Mouse (Mus musculus) thymus, postnatal 0 days (tissue): ENCODE results near the gene Irak2. TPM values are rescaled to one million over a fixed set of nuclear protein-coding genes. Genes with fewer than 3 reads are reported as not detected.
"Not testable (repeated sequence)": the region's sequence is repeated elsewhere in the genome, so short reads cannot be mapped to it uniquely, and the experiment has no call there.

ENCODE experiments used
- DNase-seq: peaks from one replicate; pipeline ENCODE4 v3.0.0-alpha.2; 2015; ENCODE audit warnings: low spot score
- polyA plus RNA-seq: library from polyadenylated mRNA; unstranded; fragments of >200 nt; fragmentation: Nextera tagmentation; extraction: Ambion mirVana; gene quantifications from 2 replicates; pipeline ENCODE4 v1.2.1, GENCODE M21; 2015

Irak2 gene
- polyA plus RNA-seq, 1 experiment from 2014 or later: 2.7 TPM

DNA sequence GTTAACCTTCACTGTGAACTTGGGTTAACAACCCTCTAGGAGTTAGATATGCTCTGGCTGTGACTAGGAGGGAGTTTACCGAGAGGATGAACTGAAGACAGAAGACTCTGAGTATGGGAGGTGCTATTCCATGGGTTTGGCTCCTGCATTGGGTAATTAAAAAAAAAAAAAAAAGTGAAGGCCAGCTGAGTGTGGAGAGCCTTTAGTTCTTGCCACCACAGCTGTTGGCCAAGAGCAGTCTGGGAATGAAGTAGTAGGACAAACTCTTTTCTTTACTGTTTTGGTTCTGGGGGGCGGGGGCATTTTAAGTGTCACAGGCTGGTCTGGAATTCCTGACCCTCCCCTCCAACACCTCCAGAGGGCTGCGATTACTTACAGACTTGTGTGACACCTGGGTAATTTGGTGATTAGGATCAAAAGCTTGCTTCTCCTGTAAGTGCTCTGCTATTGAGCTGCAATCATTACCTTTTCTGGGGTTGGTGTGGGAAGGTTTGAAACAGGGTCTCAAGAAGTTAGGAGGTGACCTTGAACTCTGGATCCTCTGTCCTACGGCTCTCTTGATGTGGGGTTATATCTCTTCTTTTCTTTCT lies 57.6 kb downstream of the Irak2 start:
- no peak for DNase-seq

DNA sequence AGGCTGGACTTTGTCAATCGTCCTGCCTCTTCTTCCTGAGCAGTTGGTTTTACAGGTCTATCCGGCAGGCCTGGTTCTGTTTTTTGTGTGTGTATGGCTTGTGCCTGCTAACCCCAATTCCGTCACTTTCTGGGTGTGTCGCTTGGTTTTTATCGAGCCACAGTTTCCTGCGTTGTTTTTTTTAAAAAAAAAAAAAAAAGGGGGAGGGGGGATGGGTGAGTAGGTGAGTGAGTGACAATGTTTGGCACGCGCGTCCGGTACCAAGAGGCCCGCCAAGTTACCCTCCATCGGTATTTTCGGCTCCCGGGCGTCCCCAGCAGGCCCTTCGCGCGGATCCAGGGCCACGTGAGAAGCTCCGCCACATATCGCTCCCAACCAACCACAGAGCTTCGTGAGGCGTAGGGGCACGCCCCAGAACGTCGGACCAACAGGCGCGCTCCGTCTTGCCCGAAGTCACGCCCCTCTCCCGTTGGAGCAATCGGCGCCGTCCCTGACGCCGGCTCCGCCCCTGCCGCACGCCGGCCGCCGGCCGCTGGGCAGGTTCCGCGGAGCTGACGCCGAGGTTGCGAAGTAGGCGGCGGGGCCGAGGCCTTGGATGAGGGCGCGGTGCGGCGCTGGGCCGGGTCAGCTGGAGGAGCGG lies 58.4 kb downstream of the Irak2 start, which contains the start of gene Tatdn2:
TSS of gene Tatdn2 (plus strand) at position 469 of the 640 bp plus-strand sequence.
- peak; percentile 98 for DNase-seq

DNA sequence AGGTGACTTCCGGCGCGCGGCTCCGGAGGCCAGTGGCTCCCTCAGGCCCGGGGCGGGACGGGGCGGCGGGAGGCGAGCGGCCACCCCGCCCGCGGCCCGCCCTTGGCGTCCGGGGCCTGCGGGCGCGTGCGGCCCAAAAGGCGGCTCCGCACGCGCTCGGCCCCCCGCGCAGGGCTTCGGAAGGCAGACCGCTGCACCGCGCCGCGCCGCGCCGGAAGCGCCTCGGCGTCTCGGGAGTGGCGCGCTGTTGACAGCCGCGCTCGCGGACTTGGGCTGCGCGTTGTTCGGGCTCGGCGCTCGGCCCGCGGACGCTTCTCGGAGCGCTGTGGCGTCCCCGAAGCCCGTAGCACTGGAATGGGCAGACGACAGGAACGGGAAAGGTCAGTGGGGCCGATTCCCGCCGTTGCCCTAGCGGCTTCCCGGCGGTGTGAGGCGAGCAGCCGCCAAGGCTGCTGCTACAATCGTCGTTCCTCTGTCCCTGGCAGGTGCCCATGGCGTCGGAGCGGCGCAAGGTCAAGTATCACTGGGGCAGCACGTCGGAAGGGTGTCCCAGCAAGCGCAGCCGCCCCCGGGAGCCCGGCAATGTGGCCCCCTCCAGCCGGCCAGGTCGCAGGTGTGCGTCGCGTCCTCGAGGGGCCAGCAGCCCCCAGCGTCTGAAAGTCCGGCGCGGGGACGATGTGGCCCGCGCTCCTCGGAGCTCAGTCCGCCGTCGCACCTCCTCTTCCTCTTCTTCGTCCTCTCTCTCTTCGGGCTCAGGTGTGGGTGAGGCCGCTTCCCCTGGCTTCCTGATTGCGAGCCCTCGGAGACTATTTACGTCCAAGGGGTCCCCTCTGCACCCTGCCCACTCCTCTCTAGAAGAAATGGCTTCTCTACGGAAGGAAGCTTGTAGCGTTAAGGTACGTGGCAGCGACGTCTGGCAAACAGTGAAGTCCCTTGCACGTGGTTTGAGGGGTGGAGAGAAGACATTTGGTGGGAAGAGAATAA lies 59.2 kb downstream of the Irak2 start:
- DNase-seq: peak; percentile 31

DNA sequence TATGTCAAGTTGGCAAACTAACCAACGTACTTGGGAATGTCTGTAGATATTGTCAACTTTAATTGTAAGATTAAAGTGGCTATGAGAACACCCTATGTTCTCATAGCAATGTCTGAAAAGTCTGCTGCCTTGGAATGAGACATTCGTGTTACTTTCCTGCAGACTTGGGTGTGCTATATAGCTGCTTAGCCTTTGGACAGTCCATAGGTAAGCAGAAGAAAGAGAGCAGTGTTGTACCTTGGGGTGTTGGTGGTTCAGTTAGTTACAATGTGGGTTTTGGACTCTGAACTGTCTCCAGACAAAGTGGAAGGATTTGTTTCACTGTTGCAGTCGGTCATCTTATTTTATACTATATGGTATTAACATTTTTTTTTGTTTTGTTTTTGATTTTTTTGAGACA lies 74.5 kb downstream of the Irak2 start:
- DNase-seq: no peak

DNA sequence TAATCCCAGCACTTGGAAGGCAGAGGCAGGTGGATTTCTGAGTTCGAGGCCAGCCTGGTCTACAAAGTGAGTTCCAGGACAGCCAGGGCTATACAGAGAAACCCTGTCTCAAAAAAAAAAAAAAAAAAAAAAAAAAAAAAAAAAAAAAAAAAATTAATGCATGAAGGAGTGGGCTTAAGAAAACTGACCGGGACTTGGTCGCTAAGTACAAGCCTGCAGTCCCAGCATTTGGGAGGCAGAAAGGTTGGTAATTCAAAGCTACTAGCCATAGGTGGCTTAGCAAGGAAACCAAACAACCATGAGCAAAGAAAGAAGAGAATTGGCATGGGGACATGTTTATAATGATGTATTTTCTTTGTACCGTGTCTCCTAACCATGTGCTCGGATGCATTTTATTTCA lies 75.1 kb downstream of the Irak2 start:
- not testable (repeated sequence) for DNase-seq

DNA sequence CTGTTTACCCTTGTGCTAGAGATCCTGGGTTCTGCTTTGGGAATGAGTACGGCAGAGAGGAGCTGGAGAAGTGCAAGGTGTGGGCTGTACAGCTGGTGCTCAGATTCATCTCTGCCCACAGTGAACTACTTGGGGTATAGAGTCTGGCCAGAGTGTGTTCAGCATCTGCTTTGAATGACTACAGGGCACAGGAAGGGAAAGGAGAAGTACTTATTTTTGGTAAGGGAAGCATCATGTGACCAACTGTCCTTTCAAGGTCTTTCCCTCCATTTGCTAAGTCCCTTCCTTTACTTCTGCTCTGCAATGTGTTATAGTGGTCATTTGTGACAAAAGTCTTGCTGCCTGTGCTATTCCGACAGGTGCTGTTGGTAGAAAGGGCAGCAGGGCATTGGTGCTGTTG lies 76.0 kb downstream of the Irak2 start:
- DNase-seq: no peak

DNA sequence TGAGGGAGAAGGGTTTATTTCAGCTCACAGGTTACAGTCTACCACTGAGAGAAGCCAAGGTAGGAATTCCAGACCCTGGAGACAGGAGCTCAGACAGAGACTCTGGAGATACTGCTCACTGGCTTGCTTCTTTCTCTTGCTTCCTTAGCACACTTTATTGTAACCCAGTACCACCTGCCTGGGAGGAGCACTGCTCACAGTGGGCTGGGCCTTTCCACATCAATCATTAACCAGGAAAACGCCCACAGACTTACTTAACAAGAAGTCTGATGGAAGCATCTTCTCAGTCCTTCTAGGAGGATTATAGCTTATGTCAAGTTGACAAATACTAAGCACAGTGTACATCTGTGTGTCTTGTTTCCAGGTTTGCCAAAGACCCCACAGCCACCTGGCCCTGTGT lies 76.5 kb downstream of the Irak2 start:
- DNase-seq: no peak

DNA sequence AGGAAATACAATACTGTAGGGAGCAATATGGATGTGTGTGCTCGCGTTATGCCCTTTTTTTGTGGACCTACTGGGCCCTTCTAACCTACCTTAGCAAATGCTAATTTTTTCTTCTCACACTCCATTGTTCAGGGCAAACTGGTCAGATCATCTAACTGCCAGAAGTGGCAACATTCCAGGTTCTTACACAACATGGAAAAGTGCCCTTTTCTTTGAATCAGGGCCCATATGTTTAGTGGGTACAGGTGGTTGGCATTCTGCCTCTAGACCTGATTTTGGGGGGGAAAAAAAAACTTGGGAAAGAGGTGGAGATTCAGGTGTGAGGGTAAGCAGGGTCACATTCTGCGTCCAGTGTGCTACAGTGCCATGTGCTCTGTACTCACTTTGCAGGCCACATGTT lies 79.3 kb downstream of the Irak2 start:
- no peak for DNase-seq

DNA sequence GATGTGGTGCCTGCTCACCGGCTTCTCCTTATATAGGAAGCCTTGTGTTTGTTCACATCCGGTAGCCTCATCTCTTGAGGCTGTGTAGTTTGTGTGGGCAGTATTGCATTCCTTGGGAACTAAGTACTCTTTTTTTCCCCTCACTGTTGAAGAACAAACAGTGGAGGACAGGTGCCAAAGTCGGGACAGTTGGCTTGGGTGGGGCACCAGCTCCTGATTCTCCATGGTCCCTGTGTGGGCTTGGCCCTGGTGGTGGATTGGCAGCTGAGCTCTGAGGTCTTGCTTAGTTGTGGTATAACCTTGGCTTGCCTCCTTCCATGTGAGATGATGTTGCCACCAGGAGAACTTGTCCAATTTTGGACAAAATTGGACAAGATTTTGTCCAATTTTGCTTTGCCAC lies 81.6 kb downstream of the Irak2 start, which contains the start of gene Ghrl:
TSS of gene Ghrl (minus strand) at position 3 of the 400 bp plus-strand sequence.
- no peak for DNase-seq

DNA sequence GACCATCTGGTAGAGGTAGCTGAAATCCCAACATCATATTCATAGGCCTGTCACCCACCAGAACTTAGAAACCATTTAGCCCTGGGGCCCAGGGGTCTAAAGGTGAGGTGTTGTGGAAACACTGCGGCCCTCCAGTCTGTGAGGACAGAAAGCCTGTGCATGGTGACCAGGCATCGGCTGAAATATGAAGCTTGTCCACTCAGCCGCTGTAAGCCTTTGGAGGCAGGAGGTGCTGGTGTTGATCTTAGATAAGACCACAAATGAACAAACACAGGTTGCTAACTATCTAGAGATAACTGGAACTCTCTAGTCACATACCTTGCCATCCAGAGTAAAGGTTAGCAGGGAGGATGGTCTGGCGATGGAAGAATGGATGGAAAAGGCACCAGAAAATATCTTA lies 82.8 kb downstream of the Irak2 start:
- DNase-seq: no peak

DNA sequence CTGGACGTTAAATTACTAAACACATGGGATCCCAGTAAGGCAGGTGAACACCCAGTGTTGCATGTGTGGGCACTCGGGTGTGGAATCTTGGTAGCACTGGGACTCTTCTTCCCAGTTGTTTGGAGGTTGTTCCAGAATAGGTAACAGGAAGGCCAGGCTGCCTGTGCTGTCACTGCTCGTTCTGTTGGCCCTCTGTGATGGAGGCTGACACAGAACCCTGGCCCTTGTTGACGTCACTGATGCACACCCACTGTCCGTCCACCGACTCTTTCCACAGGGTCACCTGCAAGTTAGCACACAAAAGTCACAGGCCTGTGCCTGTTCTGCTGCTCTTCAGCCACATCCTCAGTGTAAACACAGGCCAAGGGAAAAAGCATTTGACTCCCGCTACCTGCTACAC lies 89.9 kb downstream of the Irak2 start:
- DNase-seq: no peak

DNA sequence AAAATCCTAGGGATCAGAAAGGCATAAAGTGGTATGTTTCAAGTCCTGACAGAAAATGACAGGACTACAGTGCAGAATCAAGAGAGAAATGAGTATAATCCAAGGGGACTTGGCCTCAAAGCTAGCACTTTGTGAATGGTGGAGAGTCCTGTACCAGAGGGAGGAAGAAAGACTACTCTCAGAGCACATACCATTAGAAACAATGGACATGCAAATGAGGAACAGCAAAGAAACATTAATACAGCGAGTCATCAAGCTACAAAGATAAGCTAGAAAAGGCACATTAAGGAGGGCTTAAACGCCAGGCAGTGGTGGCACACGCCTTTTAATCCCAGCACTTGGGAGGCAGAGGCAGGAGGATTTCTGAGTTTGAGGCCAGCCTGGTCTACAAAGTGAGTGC lies 93.0 kb downstream of the Irak2 start:
- no peak for DNase-seq

DNA sequence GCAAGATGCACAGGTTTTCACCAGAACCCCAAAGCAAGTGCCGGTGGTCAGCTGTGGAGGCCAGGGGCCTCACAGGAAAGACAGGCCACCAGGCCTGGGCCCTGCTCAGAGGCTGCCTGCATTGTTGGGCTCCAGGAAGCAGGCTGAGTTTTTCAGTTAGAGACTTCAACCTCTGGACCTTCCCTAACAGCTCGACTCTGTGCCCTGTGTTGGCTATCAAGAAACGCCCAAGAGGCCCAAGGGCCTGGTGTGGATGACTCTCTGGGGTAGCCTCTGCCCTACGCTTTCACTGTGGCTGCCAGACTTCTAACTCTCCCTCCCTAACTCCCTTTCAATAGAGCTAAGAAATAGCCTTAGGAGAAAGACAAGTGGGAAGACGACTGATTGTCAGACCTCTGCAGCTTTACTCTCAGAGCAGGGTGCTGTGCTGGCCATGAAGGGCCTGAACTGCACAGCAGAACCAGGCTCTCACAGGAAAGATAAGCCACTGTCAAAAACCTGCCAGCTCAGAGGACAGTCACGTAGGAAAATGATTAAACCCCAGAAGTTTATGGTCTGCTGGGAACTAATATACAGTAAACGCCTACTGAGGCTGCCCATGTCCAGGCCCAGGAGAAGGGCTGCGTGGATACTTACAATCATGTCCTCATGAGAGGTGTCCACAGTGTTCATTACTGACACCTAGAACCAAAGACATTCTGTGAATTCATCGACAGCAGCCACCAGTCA lies 99.2 kb downstream of the Irak2 start:
- no peak for DNase-seq

DNA sequence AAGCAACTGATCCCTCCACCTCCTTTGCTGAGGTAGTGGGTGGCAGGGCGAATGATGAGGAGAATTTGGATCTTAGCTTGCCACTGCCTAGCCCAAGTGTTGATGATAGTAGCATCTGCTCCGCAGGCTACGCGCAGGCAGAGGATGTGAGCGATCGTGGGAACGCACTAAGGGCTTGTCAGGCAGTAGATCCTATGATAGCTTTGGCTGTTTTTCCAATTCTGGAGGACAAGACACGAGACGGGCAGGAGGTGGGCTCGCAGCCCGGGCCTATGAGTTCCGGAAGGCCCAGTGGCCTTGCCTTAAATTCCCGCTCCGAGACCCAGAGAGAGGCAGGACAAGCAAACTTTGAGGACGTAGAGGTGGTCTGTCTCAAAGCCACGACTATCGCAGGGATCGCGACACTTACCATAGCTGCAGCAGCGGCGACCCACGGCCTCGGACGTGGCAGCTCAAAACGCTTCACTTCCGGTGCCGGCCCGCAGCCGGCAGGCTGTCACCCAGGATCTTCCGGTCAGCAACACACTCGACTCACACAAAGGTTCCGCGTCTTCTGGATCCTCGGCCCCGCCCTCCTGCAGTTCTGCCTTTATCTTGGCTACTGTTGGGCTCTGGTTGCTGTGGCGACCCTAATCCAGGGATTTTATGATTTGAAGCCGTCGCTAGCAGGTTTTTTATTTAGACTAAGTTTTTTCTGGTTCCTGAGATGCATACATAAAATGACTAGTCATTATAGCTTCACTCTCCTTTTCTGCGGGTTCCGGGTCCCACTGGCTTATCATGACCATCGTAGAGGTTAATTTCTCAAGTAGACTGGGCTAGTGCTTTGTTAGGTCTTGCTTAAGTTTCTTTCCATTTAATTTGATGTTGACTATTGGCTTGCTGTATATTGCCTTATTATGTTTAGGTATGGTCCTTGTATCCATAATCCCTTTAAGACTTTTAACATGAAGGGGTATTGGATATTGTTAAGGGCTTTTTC lies 102.3 kb downstream of the Irak2 start, which contains the start of gene Sec13:
TSS of gene Sec13 (minus strand) at position 508 of the 982 bp plus-strand sequence.
- DNase-seq: peak; percentile 86

DNA sequence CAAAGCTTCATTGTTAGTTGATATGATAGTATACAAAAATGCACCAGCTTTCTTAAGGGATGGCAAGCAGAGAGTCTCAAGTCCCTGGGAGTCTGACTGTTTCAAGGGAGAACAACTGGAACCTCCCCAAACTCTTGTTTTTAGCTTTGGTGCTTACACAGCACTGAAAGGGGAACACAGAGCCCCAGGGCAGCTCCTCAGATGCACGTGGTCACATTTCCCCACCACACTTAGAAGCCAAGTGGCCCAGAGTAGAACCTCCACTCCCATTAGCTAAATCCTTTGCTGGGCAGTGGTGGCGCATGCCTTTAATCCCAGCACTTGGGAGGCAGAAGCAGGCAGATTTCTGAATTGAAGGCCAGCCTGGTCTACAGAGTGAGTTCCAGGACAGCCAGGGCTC lies 103.2 kb downstream of the Irak2 start:
- DNase-seq: no peak

DNA sequence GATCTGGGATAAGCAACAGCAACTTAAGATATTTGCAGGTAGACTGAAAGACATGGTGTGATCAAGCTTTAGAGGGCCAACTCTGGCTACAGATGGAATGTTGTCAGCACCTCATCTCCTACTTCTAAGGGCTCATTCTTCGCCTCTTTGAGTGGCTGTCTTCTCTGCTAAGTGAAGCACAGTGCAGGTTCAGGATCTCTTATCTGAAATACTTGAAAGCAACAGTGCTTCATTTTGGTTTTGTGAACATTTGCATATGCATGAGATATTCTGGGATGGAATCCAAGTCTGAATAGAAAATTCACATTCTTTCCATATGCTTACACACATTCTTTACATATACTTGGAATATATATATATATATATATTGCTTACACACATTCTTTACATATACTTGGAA lies 104.1 kb downstream of the Irak2 start:
- no peak for DNase-seq

DNA sequence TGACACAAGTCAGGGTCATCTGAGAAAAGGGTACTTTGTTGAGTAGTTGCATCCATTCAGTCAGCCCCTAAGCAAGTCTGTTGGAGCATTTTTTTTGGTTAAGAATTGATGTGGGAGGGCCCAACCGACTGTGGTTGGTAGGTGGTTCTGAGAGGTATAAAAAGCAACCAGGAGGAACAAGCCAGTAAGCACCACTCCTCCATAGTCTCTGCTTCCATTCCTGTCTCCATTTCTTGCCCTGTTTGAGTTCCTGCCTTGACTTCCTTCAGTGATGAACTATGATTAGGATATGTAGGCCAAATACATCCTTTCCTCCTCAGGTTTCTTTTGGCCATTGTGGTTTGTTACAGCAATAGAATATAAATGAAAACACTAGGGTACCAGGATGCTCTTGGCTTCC lies 104.8 kb downstream of the Irak2 start:
- no peak for DNase-seq
